Mouse (Mus musculus) cerebellum, adult 18-20 months (tissue): ENCODE results near the gene Emg1.
A peak's percentile ranks its signal among the peaks of the same experiment; 100 is the strongest.

ENCODE experiments used
- DNase-seq, 2 experiments: peaks; one replicate each; pipeline ENCODE4 v3.0.0; 2021

The Emg1 gene

DNA sequence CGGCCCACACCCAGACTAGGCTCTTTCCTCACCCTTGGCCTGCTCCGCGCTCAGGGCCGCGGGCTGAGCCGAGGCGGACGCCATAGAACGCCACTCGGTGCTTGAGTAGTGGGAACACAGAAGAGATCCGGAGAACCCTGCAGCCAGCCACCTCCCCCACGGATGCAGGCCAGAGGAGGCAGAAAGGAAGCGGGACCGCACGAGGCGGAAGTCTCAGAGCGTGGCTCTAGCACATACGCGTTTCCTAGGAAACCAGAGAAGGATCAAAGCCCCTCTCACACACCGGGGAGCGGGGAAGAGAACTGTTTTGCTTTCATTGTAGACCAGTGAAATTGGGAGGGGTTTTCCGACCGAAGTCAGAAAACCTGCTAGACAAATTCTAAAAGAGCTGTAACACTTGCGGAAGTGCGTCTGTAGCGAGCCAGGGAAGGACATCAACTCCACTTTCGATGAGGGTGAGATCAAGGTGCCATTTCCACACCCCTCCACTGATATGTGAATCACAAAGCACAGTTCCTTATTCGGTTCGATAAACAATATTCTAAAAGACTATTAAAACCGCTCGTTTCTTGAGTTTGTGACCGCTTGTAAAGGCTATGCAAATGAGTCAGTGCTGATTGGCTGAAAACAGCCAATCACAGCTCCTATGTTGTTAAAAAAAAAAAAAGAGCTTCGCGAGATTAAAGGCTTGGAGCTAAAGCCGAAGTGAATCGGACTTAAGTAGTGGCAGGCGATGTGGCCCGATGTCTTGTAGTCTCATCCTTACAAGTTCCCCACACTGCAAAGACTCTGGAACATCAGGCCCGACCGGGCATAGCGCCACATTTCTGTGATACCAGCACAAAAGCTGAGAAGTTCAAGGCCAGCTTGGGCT, 29.1 kb upstream of the Emg1 start, which contains the start of gene Grcc10:
Grcc10 (minus strand) TSS at position 487 of the 874 bp plus-strand sequence.
- peak; percentile 84 to 88 for DNase-seq

DNA sequence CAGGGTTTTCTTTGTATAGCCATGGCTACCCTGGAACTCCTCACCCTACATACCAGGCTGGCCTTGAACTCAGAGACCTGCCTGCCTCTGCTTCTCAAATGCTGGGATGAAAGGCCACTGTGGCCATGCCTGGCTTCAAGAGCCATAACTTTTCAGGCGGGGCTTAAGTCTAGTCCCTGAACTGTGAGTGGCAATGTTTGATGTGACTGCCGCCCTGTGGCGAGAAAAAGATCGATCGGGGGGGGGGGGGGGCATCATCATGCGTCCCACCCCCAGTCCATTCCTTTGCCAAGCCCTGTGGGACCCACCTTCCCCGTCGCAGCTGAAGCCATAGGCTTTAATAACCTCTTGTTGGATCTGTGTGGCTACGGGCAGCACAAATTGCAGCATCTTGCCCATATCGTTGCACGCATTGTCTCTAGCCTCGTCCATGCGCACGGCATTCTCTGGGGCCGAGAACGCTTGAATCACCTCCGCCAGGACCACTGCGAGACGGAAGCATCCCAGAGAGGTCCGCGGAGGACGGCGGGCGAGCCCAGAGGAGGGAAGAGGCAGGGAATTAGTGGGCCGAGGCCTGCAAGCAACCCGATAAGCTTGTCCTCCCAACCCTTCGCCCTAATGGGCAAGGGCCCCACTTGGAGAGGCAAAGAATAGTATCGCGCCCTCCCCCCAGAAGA, 28.4 kb upstream of the Emg1 start:
- peak; percentile 50 to 74 for DNase-seq

DNA sequence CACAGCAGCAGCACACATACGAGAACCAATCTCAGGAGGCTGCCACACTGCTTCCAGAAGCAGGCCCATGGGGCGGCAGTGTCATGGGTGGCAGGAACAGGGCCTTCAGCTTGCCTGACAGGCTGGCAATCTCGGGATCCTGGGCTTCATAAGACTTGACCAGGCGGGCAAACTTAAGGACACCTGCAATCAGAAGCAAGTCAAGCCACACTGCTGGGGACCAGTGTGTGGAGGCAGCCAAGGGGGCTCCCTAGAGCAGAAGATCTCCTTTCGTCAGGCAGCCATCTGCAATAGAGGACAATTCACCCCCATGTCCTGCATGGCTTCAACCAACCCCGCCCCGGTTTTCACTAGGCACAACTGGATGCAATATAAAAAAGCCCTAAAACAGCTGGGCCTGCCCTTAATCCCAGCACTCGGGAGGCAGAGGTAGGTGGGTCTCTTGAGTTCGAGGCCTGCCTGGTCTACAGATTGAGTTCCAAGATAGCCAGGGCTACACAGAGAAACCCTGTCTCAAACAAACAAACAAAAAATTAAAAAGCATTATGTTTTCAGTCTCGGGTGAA, 27.3 kb upstream of the Emg1 start:
- no peak for DNase-seq

DNA sequence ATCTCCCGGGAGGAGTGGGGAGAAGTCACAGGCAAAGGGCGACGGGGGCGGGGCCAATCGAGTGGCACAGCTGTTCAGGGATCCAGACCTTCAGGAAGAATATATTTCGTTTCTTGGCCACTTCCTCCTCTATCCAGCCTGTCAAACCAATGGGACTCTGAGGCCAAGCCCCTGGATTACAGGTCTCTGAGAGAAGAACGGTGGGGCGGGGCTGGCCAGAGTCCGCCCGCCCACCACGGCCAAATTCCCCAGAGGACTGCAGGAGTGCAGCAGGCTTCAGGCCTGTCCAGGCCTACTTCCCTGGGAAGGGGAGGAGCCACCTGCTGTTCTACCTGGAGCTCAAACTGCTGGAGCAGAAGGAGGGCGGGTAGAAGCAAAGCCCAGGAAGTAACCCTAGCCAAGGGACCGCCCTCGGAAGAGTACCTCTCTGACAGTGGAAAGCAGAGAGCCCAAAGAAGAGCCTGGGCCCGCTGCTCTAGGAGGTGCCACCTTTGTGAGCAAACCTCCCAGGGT, 26.6 kb upstream of the Emg1 start, which contains the start of gene Ptpn6:
Ptpn6 (minus strand) TSS at position 204 of the 513 bp plus-strand sequence.
- no peak for DNase-seq

DNA sequence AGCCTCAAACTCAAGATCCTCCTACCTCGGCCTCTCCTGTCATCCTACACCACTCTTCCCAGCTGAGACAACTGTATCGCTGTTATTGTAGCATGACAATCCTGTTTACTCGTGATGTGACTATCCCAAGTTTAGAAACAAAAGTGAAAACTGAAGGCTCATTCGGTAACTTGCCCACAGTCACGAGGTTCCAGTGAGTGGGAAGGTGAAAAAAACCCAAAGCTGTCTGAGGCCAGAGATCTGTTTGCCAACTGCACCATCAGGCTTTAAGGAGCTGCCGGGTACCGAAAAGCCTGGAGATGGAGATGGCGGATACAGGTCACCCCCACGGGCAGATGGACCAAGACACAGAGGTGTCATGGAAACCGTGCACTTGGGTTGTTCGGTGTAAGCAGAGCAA, 25.1 kb upstream of the Emg1 start:
- DNase-seq, result no peak

- no peak for DNase-seq
Measured at GRCm38 (mm10) chr6:124734417-124734816, 22.4 kb upstream of the Emg1 start.

GRCm38 (mm10) chr6:124732476-124733370, 20.7 kb upstream of the Emg1 start:
- DNase-seq, result no peak

- no peak for DNase-seq
Measured at GRCm38 (mm10) chr6:124731038-124731437, 19.1 kb upstream of the Emg1 start.

GRCm38 (mm10) chr6:124729850-124730705, 18.1 kb upstream of the Emg1 start:
- no peak for DNase-seq

- DNase-seq, result no peak
Measured at GRCm38 (mm10) chr6:124728621-124729020, 16.6 kb upstream of the Emg1 start.

- DNase-seq, result no peak
Measured at GRCm38 (mm10) chr6:124724472-124724871, 12.5 kb upstream of the Emg1 start.

DNA sequence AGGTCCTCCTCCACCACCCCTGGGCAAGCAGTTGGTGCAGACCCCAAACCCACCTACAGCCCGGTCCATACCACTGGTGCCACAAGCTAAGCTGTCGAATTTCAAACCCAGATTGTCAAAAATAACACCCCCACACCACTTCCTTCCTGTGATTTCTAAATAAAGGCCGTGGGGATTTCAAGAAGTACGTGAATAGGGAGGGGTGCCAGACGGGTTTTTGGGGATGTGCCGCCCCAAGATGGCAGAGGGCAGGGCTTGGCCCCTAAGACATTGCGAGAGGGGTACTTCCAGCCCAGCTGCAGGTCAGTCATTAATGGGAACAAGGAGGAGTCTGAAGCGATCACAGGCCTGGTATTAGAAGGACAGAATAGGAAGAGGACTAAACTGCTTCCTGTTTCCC, 11.6 kb upstream of the Emg1 start:
- DNase-seq, result no peak

- no peak for DNase-seq
Measured at GRCm38 (mm10) chr6:124722876-124723473, 11.0 kb upstream of the Emg1 start.

DNA sequence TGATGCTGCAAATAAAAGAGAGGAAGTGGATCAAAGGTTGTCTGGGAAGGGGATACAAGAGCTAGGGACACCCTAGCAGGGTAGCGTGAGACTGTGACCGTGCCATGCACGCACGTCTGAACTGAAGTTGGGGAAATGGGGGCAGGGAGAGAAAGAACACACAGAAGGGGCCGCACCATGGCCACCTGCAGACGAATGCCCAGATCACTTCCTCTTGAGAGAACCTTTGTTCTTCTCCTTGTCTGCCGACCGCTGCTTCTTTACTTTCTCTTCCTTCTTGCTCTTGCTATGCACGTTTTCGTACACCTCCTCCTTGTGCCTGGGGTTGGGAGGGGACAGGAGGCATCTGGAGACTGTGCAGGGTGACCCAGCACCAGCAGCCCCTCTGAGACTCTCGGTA, 8.9 kb upstream of the Emg1 start:
- DNase-seq, result no peak

GRCm38 (mm10) chr6:124719354-124719978, 7.5 kb upstream of the Emg1 start:
- DNase-seq, result no peak

GRCm38 (mm10) chr6:124718703-124719102, 6.7 kb upstream of the Emg1 start:
- no peak for DNase-seq

DNA sequence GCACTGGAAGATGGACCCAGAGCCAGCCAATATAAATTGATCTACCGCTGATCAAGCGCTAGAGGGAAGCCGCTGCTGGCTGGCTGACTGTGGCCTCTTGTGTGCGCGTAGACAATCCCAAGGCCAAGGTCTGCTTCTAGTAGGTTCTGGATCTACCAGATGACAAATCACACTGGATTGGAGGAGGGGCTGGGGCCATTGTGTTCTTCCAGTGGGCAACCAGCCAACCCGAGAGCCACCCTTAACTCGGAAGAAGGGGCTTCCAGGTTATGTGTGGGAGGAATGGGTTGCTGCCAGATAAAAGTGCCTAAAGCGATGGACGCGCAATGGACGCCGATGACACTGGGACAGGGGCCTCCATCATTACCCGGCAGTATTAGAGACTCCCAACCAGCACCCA, 6.0 kb upstream of the Emg1 start:
- DNase-seq, result no peak

- DNase-seq, result peak in 1 of 2 experiments; percentile 42
Measured at GRCm38 (mm10) chr6:124716864-124717490, 5.0 kb upstream of the Emg1 start.

DNA sequence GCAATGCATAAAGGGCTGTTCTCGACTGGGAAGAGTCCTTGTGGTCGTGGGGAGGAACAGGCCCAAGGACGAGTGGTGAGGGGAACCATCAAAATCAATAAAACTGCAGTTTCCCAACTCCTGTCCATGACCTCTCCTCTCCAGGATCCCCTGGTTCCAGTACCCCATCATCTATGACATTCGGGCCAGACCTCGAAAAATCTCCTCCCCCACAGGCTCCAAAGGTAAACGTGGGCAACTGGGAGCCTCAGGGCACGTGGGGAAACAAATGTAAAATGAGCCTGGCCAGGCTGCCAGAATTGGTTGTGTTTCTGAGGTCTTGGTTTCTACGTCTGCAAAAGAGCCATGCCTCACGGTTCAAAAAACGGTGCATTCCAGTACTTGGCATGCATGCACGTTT, 940 bp upstream of the Emg1 start:
- no peak for DNase-seq

DNA sequence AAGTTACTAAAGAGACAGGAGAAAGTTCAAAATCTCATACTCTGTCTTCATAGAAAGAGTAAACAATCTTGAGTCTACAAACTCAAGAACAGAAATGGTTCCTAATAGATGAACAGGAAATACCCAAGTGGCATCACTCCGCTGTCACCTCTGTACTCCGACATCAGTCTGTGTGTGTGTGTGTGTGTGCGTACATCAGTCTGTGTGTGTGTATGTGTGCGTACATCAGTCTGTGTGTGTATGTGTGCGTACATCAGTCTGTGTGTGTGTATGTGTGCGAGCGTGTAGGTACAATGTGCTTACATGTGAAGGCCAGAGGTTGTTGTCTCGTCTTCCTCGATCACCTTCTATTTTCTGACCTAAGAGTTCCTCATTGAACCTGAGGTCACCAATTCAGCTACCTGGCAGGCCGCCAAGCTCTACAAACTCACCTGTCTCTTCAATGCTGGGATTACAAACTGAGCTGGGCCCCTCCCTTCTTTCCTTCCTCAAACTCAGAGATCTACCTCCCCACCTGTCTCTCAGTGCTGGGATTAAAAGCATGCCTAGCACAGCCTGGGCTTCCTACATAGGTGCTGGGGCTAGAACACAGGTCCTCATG, 3.6 kb downstream of the Emg1 start:
- no peak for DNase-seq
